Mouse (Mus musculus) 3T3-L1 (cell line): ENCODE measurements around the gene Abi3.

Source experiments
- DNase-seq: peaks from one replicate; pipeline ENCODE4 v3.0.0-alpha.2; 2015; ENCODE audit warnings: low read depth, low spot score

The Abi3 gene

GRCm38 (mm10) chr11:95789451-95789891 lies 52.8 kb downstream of the Abi3 start:
- DNase-seq, result no peak

- no peak for DNase-seq
These were observed 55.8 kb downstream of the Abi3 start for GRCm38 (mm10) chr11:95786511-95786910.

GRCm38 (mm10) chr11:95785675-95786074 lies 56.6 kb downstream of the Abi3 start:
- no peak for DNase-seq

GRCm38 (mm10) chr11:95783958-95784357 lies 58.3 kb downstream of the Abi3 start:
- no peak for DNase-seq

GRCm38 (mm10) chr11:95783457-95783856 lies 58.8 kb downstream of the Abi3 start:
- DNase-seq, result no peak

GRCm38 (mm10) chr11:95781557-95781956 lies 60.7 kb downstream of the Abi3 start:
- DNase-seq, result no peak

- no peak for DNase-seq
These were observed 61.8 kb downstream of the Abi3 start for GRCm38 (mm10) chr11:95780480-95780879.
